Mouse (Mus musculus) layer of hippocampus, postnatal 14 days (tissue): ENCODE measurements around the gene Sh3bp2. TPM values are rescaled to one million over a fixed set of nuclear protein-coding genes. Genes with fewer than 3 reads are reported as not detected.
"Not testable (repeated sequence)": the region's sequence is repeated elsewhere in the genome, so short reads cannot be mapped to it uniquely, and the experiment has no call there.

Source experiments
- DNase-seq, 2 experiments: peaks; one replicate each; pipeline ENCODE4 v3.0.0; 2021 to 2022; ENCODE audit warnings: low spot score in 2 of 2, mixed read lengths in 1 of 2
- total RNA-seq, 2 experiments: library from RNA; stranded (reverse); gene quantifications; 2 replicates each; pipeline ENCODE4 v1.2.3; 2021

The Sh3bp2 gene
- total RNA-seq, 2 experiments from 2014 or later, result 6.0 to 6.8 TPM

- DNase-seq, result peak; percentile 37 to 63
Measured at GRCm38 (mm10) chr5:34565545-34566283, 40.1 kb downstream of the Sh3bp2 start.

GRCm38 (mm10) chr5:34571551-34571950 lies 45.9 kb downstream of the Sh3bp2 start:
- DNase-seq, result no peak

- not testable (repeated sequence) for DNase-seq
Measured at GRCm38 (mm10) chr5:34572568-34572967, 46.9 kb downstream of the Sh3bp2 start.

GRCm38 (mm10) chr5:34573268-34574221 lies 47.9 kb downstream of the Sh3bp2 start, which contains the start of gene Add1:
Add1 (plus strand) TSS chr5:34573664.
- DNase-seq, result peak; percentile 98

- no peak for DNase-seq
Measured at GRCm38 (mm10) chr5:34574721-34575120, 49.1 kb downstream of the Sh3bp2 start.

GRCm38 (mm10) chr5:34576286-34576685 lies 50.6 kb downstream of the Sh3bp2 start:
- DNase-seq, result no peak

GRCm38 (mm10) chr5:34578038-34578655 lies 52.5 kb downstream of the Sh3bp2 start:
- no peak for DNase-seq

- no peak for DNase-seq
Measured at GRCm38 (mm10) chr5:34579377-34579776, 53.7 kb downstream of the Sh3bp2 start.

GRCm38 (mm10) chr5:34581671-34582313 lies 56.2 kb downstream of the Sh3bp2 start:
- DNase-seq, result peak in 1 of 2 experiments; percentile 7

- no peak for DNase-seq
Measured at GRCm38 (mm10) chr5:34582314-34582675, 56.7 kb downstream of the Sh3bp2 start.

- no peak for DNase-seq
Measured at GRCm38 (mm10) chr5:34585216-34585615, 59.6 kb downstream of the Sh3bp2 start.

GRCm38 (mm10) chr5:34587881-34588280 lies 62.2 kb downstream of the Sh3bp2 start:
- no peak for DNase-seq

GRCm38 (mm10) chr5:34590059-34590458 lies 64.4 kb downstream of the Sh3bp2 start:
- DNase-seq, result no peak

GRCm38 (mm10) chr5:34590702-34591101 lies 65.1 kb downstream of the Sh3bp2 start:
- DNase-seq, result no peak

GRCm38 (mm10) chr5:34591388-34592004 lies 65.9 kb downstream of the Sh3bp2 start:
- peak in 1 of 2 experiments; percentile 35 for DNase-seq

GRCm38 (mm10) chr5:34592224-34592623 lies 66.6 kb downstream of the Sh3bp2 start:
- DNase-seq, result not testable (repeated sequence)

- no peak for DNase-seq
Measured at GRCm38 (mm10) chr5:34592666-34593065, 67.0 kb downstream of the Sh3bp2 start.

- no peak for DNase-seq
Measured at GRCm38 (mm10) chr5:34593202-34593727, 67.6 kb downstream of the Sh3bp2 start.

GRCm38 (mm10) chr5:34604576-34604975 lies 78.9 kb downstream of the Sh3bp2 start:
- DNase-seq, result no peak
